Mouse (Mus musculus) frontal cortex, adult (tissue): Measurements from ENCODE around the gene Ubr2.

Experiments used
- ATAC-seq: cut with Nextera tagmentation; 2 replicates; pipeline ENCODE4 v1.9.2; 2017; ENCODE audit warnings: mild to moderate bottlenecking, moderate library complexity, mixed read lengths; ENCODE audit not compliant: low TSS enrichment

Ubr2 gene

DNA sequence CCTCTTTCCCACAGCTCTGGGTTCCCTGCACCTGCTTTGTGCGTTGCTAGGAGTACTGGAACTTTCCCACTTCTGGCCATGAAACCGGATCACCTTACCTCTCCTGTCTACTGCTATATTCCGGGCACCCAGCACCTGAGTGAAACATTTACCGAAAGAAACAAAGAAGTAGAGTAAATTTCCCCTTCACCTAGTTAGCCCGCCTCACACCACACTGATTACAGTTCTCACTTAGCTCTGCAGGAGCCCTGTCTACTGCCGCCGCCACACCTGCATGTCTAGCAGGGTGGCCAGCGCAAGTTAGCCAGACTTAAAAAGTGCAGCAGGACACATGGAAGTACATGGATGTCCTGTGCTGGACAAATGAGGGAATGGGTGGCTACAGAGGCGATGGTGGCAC, 127.2 kb downstream of the Ubr2 start:
- ATAC-seq: no peak

DNA sequence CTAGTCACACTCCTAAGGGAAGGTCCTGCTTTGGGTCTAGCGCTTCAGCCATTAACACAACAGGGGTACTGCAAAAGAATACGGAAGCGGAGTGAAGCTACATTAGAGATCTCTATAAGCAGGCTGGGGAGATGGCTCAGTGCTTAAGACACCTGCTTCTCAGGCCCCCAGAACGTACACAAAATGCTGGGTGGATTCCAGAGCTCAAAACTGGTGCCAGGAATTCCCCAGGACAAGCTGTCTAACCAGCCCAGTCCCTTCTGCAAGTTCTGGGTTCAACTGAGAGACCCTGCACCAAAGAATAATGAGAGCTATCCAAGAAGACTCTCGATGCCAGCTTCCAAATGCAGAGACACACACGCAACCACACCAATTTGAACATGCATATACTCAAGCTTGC, 128.6 kb downstream of the Ubr2 start:
- ATAC-seq: no peak

DNA sequence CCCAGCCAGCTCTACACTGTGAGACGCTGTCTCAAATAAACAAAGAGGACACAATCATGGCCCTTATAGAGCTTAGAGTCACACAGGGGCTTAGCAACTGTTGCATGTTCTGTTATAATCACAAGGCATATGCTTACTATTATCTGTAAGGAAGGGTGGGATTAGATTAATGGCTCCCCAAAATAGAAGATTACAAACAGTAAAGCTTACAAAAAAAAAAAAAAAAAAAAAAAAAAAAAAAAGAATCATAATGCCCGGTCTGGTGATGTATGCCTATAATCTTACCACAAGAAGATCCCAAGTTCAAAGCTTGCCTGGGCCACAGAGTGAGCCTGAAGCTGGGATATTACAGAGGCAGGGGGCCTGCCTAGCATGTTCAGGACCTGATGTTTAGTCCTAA, 130.0 kb downstream of the Ubr2 start:
- ATAC-seq: no peak

DNA sequence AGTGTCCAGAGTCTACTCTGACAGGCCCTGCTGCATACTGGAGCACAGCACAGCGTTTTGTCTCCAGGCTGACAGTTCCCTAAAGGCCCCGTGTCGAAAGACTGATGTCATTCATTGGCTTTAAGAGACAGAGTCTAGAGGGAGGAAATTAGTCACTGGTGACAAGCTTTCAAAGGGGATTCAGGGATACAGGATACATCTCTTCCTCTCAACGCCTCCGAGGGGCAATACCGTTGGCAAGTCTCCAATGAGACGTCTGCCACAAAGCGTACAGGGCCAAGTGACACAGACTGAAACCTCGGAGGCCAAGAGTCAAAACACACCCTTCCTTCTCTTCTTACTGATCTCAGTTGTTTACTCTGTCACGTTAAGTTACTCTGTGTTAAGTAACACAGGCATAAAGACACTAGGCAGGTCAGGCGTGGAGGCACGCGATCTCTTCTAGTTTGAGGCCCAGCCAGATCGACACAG, 130.5 kb downstream of the Ubr2 start:
- ATAC-seq: no peak
